Mouse (Mus musculus): ENCODE measurements around the gene Bmpr2. TPM values are rescaled to one million over a fixed set of nuclear protein-coding genes. Genes with fewer than 3 reads are reported as not detected.

Bmpr2 gene
- total RNA-seq, 2 experiments from 2014 or later = 5.9 to 9.7 TPM

DNA sequence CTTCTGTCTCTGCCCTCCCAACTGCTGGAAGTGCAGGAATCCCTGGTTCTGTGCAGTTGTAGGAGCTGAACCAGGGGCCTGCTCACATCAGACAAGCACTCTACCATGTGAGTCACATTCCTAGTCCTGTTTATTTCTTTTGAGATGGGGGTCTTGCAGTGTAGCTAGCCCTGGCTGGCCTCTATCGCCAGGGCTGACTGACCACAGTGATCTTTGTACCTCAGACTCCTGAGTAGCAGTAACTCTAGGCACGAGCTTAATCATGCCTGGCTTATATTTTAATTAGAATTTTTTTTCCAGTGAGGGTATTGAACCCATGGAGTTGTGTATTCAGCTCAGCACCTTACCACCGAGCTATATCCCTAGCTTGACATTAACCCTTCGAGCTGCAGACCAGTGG lies 128.0 kb downstream of the Bmpr2 start:
- no peak for ATAC-seq (replicated peaks; ENCODE audit: low FRiP score, low TSS enrichment, poor library complexity, severe bottlenecking)

DNA sequence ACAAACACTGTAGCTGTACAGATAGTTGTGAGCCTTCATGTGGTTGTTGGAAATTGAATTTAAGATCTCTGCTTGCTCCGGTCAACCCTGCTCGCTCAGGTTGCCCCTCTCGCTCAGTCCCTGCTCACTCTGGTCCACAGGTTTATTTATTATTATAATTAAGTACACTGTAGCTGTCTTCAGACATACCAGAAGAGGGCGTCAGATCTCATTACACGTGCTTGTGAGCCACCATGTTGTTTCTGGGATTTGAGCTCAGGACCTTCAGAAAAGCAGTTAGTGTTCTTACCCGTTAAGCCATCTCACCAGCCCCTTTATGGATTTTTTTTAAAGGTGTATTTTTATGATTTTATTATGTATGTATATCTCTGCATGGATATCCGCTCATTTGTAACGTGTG lies 129.6 kb downstream of the Bmpr2 start:
- ATAC-seq (replicated peaks; ENCODE audit: low FRiP score, low TSS enrichment, poor library complexity, severe bottlenecking) = no peak

DNA sequence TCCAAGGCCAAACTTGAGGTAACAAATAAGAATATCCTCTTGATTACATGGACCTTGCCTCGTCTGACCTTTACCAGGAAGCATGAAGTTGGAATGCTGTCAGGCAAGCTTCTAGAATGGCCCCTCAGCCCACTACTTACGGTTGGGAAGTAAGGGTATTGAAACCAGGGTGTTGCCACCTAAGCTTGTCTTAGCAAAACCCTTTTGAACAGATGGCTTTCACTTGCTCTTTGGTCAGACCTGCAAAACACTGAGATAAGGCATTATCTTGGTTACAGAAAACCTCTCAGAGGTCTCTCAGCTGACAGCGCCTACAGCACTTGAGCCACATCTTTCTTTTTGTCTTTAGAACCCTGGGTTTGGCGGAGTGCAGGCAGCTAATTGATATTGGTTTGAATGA lies 130.8 kb downstream of the Bmpr2 start:
- ATAC-seq (replicated peaks; ENCODE audit: low FRiP score, low TSS enrichment, poor library complexity, severe bottlenecking) = peak; percentile 78

DNA sequence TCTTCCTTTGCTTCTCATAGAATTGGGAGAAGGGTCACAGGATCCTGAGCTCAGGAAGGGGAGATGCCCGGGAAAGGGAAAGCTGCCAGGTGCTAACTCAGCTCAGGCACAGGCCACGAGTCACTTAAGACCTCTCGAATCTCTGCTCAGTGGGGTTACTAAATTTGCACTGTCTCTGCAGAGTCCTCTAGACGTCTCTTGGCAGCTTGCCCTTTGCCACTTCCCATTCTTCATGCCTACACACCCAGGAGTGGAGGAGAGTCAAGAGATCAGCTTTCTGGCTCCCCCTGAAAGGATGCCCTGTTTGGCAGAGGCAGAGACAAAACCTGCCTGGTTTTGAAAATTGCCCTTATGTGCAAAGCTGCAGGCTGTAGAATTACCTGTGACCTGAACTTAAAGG lies 132.3 kb downstream of the Bmpr2 start:
- ATAC-seq (replicated peaks; ENCODE audit: low FRiP score, low TSS enrichment, poor library complexity, severe bottlenecking) = 0 out of 2 replicates have a peak, but pooled peaks have one; percentile 48

DNA sequence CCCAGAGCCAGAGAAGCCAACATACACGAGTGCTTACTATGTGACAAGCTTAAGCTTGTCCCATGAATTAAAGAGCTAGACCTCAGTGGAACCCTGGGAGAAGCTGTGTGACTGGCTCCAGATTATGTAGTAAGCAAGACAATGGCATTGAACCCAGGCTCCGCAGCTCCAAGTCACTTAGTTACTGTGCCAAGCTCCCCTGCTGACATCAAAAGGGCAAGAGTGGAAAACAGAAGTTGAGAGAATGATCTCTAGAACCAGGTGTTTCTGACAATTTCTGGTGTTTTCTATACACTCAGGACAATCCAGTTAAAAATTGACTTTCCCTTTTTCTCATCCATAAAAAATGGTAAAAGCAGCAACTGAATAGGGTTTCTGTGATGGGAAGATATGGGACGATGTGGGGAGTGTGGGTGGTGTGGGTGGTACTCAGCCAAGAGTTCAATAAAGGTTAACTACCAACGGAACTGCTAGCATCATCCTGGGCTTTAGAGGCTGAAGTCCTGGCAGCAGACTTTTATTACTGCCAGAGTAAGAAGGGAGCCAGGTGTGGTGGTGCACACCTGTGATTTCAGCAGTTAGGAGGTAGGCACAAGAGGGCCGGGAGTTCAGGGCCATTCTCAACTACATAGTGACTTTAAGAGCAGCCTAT lies 134.1 kb downstream of the Bmpr2 start:
- ATAC-seq (replicated peaks; ENCODE audit: low FRiP score, low TSS enrichment, poor library complexity, severe bottlenecking) = no peak

DNA sequence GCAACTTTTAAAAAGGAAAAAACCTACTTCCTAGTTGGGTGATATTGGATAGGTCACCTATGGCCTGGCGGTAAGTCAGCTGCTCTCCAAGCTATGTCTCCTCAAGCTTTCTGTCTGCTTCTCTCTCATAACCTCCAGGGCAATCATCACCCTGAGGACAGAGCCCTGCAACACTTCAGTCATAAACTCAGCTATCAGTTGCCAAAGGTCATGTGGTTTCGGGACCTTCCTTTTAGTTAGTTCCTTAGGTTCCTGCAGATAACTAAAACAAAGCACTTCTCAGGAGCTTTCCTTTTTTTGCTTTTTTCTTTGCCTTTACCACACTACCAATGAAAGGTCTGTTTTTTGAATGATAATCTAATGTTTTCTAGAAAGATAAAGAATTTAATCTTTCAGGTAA lies 136.5 kb downstream of the Bmpr2 start:
- ATAC-seq (replicated peaks; ENCODE audit: low FRiP score, low TSS enrichment, poor library complexity, severe bottlenecking) = no peak

DNA sequence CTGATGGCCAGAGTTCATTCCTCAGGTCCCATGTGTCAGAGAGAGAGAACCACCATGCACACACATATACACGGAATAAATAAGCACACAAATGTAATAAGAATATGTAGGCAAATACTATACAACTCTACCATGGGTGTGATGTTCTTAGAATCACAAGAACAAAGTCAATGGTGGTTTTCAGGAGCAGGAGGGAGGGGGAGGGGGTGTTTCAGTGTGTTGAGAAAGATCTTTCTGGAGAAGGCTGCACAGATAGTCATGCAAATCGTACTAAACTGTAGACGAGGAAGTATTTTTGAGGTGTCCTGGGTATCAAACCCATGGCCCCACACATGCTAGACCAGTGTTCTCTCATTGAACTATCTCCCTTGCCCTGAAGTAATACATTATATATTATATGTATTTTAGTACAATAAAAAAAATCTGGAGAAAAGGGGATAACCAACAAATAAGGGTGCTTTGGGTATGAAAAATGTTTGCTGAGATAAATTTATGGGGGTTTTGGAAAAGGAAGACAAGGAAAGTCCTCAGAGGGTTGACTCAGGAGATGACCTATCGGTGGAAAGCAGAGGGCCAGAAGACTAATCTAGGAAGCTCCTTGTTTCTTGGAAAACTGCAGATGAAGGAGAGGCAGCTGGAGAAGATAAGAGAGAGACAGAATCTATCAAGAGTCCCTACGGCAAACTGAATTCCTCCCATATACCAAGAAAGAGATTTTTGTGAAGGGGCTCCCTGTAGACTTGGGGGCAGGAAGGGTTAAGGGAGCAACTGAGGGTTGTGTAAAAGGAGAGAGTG lies 138.1 kb downstream of the Bmpr2 start:
- no peak for ATAC-seq (replicated peaks; ENCODE audit: low FRiP score, low TSS enrichment, poor library complexity, severe bottlenecking)

DNA sequence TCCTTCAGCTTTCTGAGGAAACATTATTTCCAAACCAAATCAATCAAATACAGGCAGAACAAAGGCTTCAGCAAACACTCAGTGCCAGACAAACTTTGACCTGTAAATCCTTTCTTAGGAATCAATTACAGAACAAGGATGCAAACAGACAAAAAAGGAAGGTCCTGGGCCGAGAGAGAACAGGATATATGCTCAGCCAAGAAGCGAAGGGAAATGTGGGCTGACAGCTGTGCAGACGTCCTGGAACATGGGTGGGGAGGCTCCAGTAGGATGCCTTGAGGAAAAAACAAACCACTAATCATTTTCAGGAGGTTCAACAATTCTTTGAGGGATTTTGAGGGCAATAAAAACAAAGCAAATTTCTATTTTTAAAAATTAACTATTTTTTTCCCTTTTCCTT lies 139.4 kb downstream of the Bmpr2 start:
- no peak for ATAC-seq (replicated peaks; ENCODE audit: low FRiP score, low TSS enrichment, poor library complexity, severe bottlenecking)

DNA sequence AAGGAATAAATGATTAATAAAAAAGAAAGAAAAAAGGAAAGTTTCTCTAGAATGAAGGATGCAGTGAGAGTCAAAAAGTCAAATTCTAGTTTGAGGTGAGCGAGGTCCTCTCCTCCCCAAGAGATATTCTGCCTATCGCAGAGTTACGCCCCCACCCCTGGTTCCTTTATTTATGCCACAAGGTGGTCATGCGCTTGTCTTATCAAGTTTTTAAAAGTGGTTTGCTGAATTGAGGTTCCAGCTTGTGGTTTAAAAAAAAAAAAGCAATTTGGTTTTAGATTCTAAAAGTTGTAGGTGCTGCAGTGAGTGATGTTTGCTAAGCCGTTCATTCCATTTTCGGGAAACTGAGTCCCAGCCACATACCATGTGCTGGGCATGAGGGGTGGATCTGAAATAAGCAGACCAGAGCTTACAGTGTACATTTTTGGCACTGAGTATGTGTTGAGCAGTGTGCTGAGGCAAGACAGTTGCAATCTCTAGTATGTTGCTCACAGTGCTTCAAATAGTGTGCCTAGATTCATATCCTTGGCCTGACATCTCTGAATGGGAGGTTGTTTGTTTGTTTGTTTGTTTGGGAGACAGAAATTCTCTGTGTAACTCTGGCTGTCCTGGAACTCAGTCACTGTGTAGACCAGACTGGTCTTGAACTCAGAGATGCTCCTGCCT lies 141.6 kb downstream of the Bmpr2 start:
- no peak for ATAC-seq (replicated peaks; ENCODE audit: low FRiP score, low TSS enrichment, poor library complexity, severe bottlenecking)

DNA sequence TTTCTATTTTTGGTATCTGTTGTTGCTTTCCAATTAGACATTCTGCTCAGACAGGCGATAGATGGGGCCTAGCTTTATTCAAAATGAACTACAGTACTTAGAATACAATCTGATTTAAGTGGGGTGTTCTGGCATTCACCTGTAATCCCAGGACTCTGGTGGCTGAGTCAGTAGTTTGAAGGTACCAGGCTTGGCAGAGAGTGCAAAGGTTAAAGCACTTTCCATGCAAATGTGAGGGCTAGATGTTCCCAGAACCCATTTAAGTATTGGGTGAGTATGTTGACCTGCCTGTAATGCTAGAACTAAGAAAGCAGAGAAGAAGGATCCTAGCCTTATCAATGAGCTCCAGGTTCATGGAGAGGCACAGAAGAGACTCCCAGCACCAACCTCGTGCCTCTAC lies 142.7 kb downstream of the Bmpr2 start:
- ATAC-seq (replicated peaks; ENCODE audit: low FRiP score, low TSS enrichment, poor library complexity, severe bottlenecking) = no peak

DNA sequence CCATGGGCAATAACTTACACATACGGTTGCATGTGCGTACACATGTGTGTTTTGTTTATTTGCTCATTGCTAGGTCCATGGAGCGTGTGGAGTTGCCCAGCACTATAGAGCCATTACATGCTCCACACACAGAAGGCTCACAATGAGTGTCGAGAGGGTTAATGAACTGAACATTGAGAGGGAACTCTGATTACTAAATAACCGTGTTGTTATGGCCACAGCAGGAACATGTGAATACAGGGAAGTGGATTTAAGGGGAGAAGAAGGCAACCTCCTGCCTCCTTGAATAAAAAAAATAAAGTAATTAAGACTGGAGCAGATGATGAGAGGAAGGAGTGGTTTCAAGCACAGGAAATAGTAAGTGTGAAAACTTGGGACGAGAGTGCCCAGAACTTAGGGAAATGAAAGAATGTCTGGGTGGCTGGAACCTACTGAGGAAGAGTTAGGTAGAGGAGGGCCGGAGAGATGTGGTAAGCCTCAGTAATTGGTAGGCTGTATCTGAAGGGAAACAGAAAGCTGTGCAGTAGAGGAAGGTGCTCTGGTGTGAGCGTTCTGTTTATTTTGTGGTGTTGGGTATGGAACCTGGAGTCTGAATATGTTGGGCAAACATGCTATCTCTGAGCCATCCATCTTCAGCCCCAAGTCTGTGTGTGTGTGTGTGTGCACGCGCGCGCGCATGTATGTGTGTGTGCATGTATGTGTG lies 143.8 kb downstream of the Bmpr2 start:
- ATAC-seq (replicated peaks; ENCODE audit: low FRiP score, low TSS enrichment, poor library complexity, severe bottlenecking) = no peak

DNA sequence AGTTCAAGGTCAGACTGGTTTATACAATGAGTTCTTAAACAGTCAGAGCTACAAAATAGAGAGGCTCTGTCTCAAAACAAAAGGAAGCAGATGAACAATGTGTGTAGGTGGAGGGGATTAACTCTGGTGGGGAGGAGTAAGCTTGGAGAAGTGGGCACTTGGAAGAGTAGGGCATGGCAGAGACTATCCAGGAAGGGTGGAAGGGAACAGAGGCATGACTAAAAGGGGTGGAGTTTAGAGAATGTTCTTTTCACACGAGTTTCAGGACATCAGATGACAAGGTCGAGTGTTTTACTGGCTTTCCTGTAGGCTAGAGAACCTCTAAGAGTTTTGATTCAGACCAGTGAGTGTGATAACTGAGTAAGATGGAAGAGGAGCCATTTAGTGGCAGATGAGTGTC lies 144.5 kb downstream of the Bmpr2 start:
- ATAC-seq (replicated peaks; ENCODE audit: low FRiP score, low TSS enrichment, poor library complexity, severe bottlenecking) = no peak

DNA sequence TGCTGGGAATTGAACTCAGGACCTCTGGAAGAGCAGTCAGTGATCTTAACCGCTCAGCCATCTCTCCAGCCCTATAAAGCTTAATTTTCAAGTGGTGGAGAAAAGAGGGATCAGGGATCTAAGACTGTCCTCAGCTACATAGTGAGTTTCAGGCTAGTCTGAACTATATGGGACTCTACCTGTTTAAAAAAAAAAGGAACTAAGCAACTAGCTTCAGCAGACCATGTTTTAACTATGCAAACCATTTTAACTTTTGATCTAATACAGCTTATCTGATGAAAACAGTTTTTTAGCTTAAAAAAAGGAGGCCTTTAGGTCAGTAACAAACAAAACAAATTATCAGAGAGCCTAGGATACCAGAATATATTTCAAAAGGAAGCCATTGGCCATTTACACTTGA lies 147.7 kb downstream of the Bmpr2 start:
- no peak for ATAC-seq (replicated peaks; ENCODE audit: low FRiP score, low TSS enrichment, poor library complexity, severe bottlenecking)

DNA sequence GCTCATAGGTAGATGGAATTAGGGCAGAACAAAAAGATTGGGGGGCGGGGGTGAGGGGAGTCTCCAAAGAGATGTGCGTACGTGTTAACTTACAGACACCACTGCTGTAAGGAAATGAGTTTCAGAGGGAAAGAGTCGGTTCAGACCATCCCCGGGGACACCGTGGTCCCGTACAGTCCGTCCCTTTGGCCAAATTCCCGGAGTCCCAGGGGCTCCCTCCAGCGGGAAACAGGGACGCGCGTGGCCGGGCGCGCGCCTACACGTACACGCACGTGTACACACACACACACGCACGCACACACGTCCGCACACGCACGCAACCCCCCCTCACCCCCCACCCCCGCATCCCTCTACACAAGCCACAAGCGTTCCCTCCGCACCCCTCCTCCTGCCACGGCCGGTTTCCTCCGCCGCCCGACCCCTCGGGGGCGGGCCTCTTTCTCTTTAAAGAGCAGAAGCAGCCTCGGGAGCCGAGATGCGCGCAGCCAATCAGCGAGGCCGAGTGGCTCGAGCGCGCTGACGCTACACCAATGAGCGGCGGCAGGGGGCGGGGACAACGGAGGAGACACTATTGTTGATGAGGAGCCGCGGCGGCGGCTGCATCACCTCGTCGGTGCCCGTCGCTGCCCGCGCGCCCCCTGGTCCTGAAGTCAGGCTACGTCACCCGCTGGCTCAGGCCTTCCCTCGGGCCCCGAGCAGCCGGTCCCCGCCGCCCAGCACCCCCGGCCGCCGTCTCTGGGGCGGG lies 149.4 kb downstream of the Bmpr2 start, which contains the start of gene Fam117b:
Fam117b (plus strand) TSS at position 594 of the 745 bp plus-strand sequence.
- ATAC-seq (replicated peaks; ENCODE audit: low FRiP score, low TSS enrichment, poor library complexity, severe bottlenecking) = peak; percentile 96

DNA sequence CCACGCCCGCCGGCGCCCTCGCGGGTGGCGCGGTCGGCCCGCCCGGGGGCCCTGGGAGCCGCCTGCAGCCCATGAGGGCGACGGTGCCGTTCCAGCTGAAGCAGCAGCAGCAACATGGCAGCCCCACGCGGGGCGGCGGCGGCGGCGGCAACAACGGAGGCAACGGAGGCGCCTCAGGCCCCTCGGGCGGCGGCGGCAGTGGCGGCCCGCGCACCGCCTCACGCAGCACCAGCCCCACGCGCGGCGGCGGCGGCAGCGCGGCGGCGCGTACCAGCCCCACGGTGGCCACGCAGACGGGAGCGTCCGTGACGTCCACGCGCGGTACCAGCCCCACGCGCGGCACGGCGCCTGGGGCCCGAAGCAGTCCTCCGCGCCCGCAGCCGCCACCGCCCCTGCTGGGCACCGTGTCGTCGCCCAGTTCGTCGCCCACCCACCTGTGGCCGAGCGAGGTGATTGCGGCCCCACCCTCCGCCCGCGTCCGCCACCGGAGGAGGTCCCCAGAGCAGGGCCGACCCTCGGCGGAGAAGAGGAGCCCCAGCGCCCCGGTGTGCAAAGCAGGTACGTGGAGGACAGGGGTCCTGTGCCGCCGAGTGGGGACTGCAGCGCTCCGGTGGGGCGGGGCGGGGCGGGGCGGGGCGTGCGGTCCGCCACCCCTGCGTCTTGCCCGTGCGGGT lies 150.1 kb downstream of the Bmpr2 start:
- ATAC-seq (replicated peaks; ENCODE audit: low FRiP score, low TSS enrichment, poor library complexity, severe bottlenecking) = no peak

DNA sequence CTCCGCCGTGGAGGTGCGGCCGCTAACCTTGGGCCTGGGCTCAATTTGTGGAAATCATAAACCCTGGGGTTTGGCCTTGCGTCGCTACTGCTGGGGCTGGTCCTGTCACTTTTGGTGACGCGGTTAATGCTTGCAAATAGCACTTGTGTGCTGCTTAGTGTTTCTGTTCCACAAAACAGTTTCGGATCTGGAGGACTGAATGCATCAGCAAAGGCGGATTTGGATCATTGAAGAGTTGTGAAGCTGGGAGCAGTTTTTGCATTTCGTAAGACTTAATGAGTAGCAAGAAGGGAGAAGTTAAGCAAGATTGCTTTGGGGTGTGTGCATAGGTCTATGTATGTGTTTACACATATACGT lies 150.6 kb downstream of the Bmpr2 start:
- ATAC-seq (replicated peaks; ENCODE audit: low FRiP score, low TSS enrichment, poor library complexity, severe bottlenecking) = 0 out of 2 replicates have a peak, but pooled peaks have one; percentile 19

DNA sequence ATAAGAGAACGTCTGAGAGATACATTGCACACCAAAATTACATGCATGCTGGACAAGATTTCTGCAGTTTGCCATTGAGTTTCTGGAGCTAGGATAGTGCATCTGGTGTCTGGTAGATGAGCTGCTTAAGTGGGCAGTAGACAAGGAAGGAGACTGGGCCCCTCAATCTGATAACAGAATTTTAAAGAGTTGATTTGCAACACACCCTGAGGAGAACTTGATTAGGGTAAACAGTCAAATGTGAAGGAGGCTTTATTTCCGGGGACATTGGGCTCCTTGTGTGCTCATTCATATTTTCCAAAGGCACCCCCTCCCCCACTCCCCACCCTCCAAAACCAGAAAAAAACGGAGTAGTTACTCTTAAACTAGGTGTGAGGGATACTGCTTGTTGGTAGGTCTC lies 151.6 kb downstream of the Bmpr2 start:
- ATAC-seq (replicated peaks; ENCODE audit: low FRiP score, low TSS enrichment, poor library complexity, severe bottlenecking) = peak; percentile 30

DNA sequence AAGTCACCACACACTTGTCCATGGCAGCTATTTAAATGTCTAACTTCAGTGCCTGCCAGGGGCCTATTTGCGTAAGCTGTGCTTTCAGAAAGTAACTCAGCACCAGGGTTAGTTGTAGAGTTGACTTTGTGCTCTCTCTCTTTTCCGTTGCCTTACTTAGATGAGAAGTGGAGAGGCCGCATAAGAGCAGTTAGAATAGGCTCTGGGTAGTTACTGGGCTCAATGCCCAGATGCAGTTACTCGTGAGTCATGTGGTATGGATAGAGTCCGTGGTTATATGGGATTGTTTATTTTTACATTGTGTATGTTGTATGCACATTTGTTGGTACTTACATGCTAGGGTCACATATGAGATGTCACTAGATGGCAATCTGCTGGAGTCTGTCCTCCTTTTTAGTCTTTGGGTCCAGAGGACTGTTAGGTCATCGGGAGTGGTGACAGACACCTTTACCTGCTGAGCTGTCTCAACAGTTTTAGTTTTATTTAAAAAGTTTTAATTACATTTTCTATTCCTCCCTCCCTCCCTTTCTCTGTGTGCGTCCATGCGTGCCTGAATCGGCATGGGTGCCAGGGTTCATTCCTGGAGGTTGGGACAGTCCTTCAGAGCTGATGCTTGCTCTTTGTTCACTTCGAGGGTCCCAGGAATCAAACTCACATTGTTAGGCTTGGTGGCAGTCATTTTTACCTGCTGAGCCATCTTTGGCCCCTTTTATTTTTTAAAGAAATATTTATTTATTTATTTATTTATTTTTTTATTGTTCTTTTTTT lies 152.8 kb downstream of the Bmpr2 start:
- ATAC-seq (replicated peaks; ENCODE audit: low FRiP score, low TSS enrichment, poor library complexity, severe bottlenecking) = peak; percentile 32; the same call in 1 of the 2 replicates
